Mouse (Mus musculus) frontal cortex, postnatal 36 days (tissue): ENCODE measurements at regions not wholly inside any gene's neighbourhood (a gene's known extent, or its start where the extent isn't known, plus 50 kb on each side); places are given as distances from the start of the nearest gene placed in this dataset.
"Not testable (repeated sequence)": the region's sequence is repeated elsewhere in the genome, so short reads cannot be mapped to it uniquely, and the experiment has no call there.

Source experiments
- DNase-seq, 2 experiments: peaks; one replicate each; pipeline ENCODE4 v3.0.0; 2022; ENCODE audit warnings: low spot score in 2 of 2

GRCm38 (mm10) chr16:42546229-42547163 lies 206.0 kb upstream of the Gap43 start:
- DNase-seq, result no peak

- no peak for DNase-seq
Measured at GRCm38 (mm10) chr16:42517321-42517720, 176.9 kb upstream of the Gap43 start.

GRCm38 (mm10) chr16:42515929-42516328 lies 175.5 kb upstream of the Gap43 start:
- no peak for DNase-seq

- DNase-seq, result no peak
Measured at GRCm38 (mm10) chr16:42505107-42505506, 164.7 kb upstream of the Gap43 start.

- DNase-seq, result no peak
Measured at GRCm38 (mm10) chr16:42501713-42502112, 161.3 kb upstream of the Gap43 start.

- DNase-seq, result not testable (repeated sequence)
Measured at GRCm38 (mm10) chr16:42501109-42501508, 160.7 kb upstream of the Gap43 start.

- DNase-seq, result no peak
Measured at GRCm38 (mm10) chr16:42499514-42499913, 159.1 kb upstream of the Gap43 start.

- no peak for DNase-seq
Measured at GRCm38 (mm10) chr16:42498368-42498767, 157.9 kb upstream of the Gap43 start.

- no peak for DNase-seq
Measured at GRCm38 (mm10) chr16:42493596-42493995, 153.1 kb upstream of the Gap43 start.

- DNase-seq, result no peak
Measured at GRCm38 (mm10) chr16:42488745-42489144, 148.3 kb upstream of the Gap43 start.

GRCm38 (mm10) chr16:42479978-42480377 lies 139.5 kb upstream of the Gap43 start:
- no peak for DNase-seq

- DNase-seq, result no peak
Measured at GRCm38 (mm10) chr16:42466976-42467375, 126.5 kb upstream of the Gap43 start.

- no peak for DNase-seq
Measured at GRCm38 (mm10) chr16:42456335-42456984, 116.0 kb upstream of the Gap43 start.

- DNase-seq, result no peak
Measured at GRCm38 (mm10) chr16:42453338-42453737, 112.9 kb upstream of the Gap43 start.

- DNase-seq, result no peak
Measured at GRCm38 (mm10) chr16:42449840-42450444, 109.5 kb upstream of the Gap43 start.

- DNase-seq, result peak; percentile 48 to 59
Measured at GRCm38 (mm10) chr16:42444863-42445423, 104.5 kb upstream of the Gap43 start.

GRCm38 (mm10) chr16:42444408-42444862 lies 104.0 kb upstream of the Gap43 start:
- peak; percentile 18 to 37 for DNase-seq

GRCm38 (mm10) chr16:42440822-42441221 lies 100.4 kb upstream of the Gap43 start:
- DNase-seq, result no peak

GRCm38 (mm10) chr16:42431529-42431928 lies 91.1 kb upstream of the Gap43 start:
- no peak for DNase-seq

GRCm38 (mm10) chr16:42416673-42417072 lies 76.2 kb upstream of the Gap43 start:
- DNase-seq, result no peak

GRCm38 (mm10) chr16:42412031-42412430 lies 71.6 kb upstream of the Gap43 start:
- not testable (repeated sequence) for DNase-seq

GRCm38 (mm10) chr16:42396596-42396995 lies 56.1 kb upstream of the Gap43 start:
- peak; percentile 16 to 25 for DNase-seq
